Mouse (Mus musculus) cerebellum, adult 9-11 months (tissue): ENCODE measurements around the gene Lgals8.
A peak's percentile ranks its signal among the peaks of the same experiment; 100 is the strongest.

Source experiments
- DNase-seq: peaks from one replicate; pipeline ENCODE4 v3.0.0; 2022

Lgals8 gene

DNA sequence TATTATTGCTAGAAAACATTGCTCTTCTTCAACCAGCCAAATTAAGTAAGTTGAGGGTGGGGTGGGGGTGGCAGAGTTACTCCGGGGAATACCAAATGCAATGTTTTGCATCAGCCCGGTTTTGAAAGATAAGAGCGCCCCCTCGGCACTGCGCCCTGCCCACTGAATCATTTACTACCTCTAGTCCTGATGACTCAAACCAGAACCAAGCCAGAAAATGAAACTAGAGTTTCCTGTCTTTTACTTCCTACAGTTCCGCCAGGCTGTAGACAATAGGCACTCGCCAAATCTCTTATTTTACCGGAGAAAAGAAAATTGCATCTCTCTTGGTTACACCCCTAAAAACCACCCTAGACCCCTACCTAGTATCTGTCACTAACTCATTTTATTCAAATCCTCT lies 4.3 kb downstream of the Lgals8 start:
- DNase-seq = peak; percentile 47

GRCm38 (mm10) chr13:12456711-12457110 lies 8.0 kb downstream of the Lgals8 start:
- no peak for DNase-seq

- no peak for DNase-seq
Measured at GRCm38 (mm10) chr13:12454686-12455390, 9.9 kb downstream of the Lgals8 start.

- DNase-seq = peak; percentile 63
Measured at GRCm38 (mm10) chr13:12453150-12453549, 11.6 kb downstream of the Lgals8 start.

GRCm38 (mm10) chr13:12442008-12442587 lies 22.6 kb downstream of the Lgals8 start:
- no peak for DNase-seq

GRCm38 (mm10) chr13:12440813-12441212 lies 23.9 kb downstream of the Lgals8 start:
- no peak for DNase-seq

DNA sequence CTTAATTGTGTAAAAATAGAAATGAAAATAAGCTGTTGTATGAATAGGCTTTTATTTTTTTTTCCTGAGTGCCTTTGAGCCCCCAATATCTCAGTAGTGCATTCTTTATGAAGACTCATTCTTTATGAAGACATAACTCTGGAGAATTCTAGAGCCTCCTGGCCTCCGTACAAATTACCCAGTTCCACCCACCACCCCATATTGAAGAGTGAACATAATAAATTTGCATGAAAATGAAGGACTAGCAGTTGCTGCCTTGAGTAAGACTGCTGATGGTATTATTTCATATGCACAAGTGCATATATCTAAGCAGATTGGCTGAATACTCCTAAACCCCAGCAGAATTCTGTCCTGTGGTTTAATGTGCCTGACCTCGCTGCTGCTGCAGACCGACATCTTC lies 25.2 kb downstream of the Lgals8 start:
- DNase-seq = no peak

GRCm38 (mm10) chr13:12433843-12434242 lies 30.9 kb downstream of the Lgals8 start:
- DNase-seq = no peak

DNA sequence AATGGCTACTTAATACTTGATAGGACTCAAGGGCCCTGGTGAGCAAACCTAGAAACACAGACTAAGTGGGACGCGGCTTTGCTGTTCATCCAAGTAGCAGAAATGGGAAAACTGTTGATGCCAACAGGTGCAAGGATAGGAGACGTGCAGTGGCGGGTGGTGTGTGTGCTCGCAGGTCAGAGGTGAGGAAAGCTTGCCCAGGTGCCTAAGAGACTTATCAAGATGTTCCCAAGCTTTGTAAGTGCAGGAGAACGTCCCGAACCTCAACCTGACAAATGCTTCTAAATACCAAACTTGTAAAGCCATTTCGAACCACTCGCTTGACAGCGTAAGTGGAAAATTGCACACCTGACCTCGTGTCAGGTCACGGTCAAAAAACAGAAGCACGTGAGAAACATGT lies 36.2 kb downstream of the Lgals8 start:
- no peak for DNase-seq

DNA sequence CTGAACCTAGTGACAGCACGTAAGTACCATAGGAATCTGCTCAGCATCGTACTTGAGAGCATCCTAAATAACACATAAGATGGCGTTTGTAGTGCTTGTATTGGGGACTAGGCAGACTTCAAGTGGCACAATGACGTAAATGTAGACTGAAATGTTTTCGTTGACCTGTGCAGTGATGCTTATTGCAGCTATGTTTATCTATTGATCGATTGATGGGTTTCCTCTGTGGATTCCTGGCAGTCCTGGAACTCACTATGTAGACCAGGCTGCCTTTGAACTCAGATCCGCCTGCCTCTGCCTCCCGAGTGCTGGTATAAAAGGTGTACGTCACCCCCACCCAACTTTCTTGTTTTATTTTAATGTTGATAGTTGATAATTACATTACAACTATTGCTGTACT lies 44.1 kb downstream of the Lgals8 start:
- no peak for DNase-seq

GRCm38 (mm10) chr13:12412016-12412415 lies 52.7 kb downstream of the Lgals8 start:
- no peak for DNase-seq

DNA sequence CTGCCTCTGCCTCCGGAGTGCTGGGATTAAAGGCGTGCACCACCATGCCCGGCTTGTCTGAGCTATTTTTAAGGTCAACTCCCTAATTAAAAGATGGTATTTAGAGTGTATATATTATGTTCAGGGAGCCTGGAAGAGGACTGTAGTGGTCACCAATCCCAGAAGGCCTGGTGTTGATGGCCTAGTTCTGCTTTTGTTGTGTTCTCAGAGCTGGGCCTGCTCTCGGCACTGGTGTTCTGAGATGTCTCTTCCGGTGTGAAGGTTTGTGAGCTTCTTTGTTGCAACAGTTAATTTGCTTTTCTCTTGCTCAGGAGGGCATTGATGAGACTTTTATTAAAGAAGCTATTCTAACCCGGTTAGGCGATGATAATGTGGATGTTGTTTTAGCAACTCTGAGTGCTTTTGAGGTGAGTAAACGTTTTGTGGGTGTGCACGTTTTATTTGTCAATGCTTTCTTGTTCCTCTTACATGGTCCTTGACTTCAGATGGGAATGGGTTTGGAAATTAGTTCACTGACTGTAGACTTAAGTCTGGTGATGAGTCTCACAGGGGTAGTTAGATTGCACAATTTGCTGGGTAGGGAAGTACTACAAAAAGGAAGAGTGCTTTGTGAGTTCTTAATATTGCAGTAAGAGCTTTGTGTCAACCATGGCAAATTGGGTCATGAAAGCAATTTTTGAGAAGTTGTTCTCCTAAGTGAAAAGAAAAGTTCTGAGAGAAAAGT lies 56.2 kb downstream of the Lgals8 start:
- DNase-seq = no peak

DNA sequence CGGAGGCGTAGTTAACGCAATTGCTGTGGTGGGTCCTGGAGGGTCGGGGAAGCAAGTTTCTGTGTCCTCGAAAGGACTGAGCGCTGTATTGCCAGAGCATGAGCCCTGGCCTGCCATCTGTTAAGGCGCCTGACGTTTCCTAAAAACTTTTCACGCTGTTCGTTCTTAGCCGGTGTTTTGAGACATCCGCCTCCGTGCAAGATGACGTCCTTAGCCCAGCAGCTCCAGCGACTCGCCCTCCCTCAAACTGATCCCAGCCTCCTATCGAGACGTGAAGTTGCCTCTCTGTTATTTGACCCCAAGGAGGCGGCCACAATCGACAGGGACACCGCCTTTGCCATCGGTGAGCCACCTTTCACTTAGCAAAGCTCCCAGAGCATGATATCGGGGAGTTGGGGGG lies 69.2 kb downstream of the Lgals8 start:
- DNase-seq = no peak

DNA sequence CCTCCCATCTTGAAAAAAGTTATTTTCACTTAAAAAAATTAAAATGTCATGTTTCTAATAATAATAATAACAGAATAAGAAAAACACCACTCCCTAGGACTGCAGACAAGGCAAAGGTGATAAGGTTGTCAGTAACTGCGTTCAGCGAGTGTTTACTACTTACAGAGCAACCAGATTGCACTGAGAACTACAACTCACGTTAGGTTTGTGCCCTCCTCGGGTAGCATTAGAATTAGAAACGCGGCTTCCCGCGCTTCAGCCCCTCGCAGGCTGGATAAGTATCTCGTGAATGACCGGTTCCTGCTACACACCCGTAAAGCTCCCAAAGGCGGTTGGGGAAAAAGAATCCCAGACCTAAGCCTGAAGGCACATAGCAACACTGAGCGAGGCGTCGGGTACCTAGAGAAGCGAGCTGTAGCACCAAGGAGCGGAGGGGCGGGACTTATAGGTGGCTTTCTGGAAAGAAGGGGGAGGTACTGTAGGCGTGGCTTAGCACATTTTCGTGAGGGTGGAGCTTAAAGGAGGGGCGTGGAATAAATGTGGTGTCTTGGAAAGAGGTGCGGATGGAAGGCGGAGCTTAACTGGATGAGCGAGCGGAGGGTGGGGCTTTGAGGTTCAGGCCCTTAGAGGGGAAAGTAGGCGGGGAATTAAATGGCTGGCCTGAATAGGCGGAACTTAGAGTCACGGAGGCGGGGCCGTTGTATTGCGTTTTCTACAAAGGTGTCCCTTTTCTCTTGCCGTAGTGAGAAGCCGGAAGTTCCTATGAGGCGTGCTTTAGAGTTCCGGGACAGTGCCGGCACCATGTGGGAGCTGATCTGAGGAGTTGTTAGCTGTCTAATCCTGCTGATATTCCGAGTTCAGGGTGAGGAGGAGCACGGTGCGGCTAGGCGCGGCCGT lies 69.9 kb downstream of the Lgals8 start, which contains the start of gene Heatr1:
Gene Heatr1, plus strand, starts transcription at position 419 of the 897 bp plus-strand sequence.
- DNase-seq = peak; percentile 96
